Mouse (Mus musculus): ENCODE measurements around the gene Desi1. TPM values are rescaled to one million over a fixed set of nuclear protein-coding genes. Genes with fewer than 3 reads are reported as not detected.
A peak's percentile ranks its signal among the peaks of the same experiment; 100 is the strongest.

Gene Desi1
- polyA plus RNA-seq, 1 experiment from 2014 or later, result 19.8 TPM

DNA sequence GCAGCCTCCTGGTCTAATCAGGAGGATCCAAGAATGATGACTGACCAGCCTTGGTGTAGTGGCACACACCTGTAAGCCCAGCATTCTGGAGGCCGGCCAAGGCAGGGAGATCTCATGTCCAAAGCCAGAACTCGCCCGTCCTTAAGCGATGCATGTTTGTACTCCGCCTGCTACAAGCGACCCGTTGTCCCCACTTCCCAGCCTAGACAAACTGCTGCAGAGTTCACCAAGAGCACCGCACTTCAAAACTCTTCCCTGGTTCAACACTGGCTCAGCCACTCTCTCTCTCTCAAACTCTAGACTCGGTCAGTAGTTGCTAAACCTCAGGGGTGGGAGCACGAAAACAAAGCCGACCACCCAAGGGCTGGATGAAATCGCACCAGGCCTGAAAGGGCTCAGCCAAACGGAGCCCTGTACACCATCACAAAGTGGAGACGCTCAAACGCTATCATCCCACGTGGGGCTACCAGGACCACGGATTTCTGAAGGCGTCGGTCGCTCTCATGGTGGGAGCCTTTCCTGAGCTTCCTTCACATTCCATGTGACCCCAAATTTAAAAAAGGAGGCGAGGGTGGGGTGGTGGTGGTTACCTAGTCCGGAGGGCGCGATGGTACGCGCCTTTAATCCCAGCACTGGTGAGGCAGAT, 12.7 kb upstream of the Desi1 start:
- Histone ChIP-seq H3K27me3 (replicated peaks) (no peaks in the 10 kb centered on the region), H3K9ac (peak overlapping the region; percentile 88), H3K4me2 (replicated peaks) (peak overlapping the region; percentile 78), H3K4me3 (replicated peaks) (peak overlapping the region; percentile 96), H3K9me3 (no peaks in the 10 kb centered on the region), H3K4me1 (replicated peaks) (peaks cover 8% of the 10 kb centered on the region; the same call in 1 of the 2 replicates), H3K36me3 (no peaks in the 10 kb centered on the region), H3K27ac (peak overlapping the region; percentile 90; the same call in 1 of the 2 replicates)
- WGBS, result 2% methylated on average over 26 of the region's 26 CpGs
- peak; percentile 42 for ATAC-seq

DNA sequence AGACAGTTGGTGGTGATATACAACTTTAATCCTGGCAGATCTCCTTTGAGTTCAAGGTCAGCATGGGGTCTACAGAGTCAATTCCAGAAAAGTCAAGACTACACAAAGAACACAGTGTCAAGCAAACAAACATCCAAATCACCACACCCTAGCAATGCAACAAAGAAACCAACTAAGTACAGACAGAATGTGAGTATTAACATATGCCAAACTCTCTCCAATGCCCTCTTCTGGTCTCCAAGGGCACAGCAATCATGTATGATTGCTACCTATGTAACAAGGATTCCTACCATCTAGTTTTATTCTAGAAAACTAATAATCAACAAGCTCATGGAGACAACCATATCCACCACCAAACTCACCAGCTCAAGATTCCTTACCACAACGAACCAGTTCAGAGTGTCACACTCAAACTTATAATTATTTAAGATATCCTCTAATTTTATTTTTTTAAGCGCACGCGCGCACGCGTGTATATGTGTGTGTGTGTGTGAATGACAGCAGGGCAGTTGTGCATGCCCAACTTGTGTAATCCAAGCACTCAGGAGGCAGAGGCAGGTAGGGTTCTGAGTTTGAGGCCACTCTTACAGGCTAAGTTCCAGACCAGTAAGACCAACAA, 10.6 kb upstream of the Desi1 start:
- Histone ChIP-seq H3K27ac (no peak overlapping the region), H3K36me3 (peaks cover 12% of the 10 kb centered on the region), H3K9ac (no peak overlapping the region), H3K9me3 (no peaks in the 10 kb centered on the region), H3K4me2 (replicated peaks) (no peak overlapping the region), H3K4me1 (replicated peaks) (peaks cover 8% of the 10 kb centered on the region; the same call in 1 of the 2 replicates), H3K4me3 (replicated peaks) (no peak overlapping the region), H3K27me3 (replicated peaks) (no peaks in the 10 kb centered on the region)
- ATAC-seq, result no peak
- WGBS, result 97% methylated on average over 7 of the region's 7 CpGs

DNA sequence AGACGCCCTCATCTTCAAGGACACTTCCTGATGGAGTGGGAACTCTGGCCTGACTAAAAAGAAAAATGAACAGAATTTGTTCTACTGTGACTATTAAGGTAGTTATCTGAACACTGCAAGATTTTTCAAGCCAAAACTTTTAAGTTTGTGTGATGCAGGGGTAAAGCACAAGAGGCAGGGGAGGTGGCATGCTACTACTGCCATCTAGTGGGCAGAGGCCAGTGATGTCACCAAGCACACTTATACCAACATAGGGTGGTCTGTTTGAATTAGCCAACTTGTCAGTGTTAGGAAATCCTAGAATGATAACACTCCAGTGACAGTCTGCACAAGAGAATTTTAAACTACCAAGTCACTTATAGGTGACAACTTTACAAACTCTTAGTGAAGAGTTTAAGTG, 7.0 kb upstream of the Desi1 start:
- ATAC-seq, result 0 out of 2 replicates have a peak, but pooled peaks have one; percentile 56
- H3K4me2 ChIP-seq (replicated peaks), result no peak overlapping the region
- H3K9me3 ChIP-seq, result no peaks in the 10 kb centered on the region
- WGBS, result 94% methylated on average over 1 of the region's 1 CpGs
- H3K36me3 ChIP-seq, result peaks cover 19% of the 10 kb centered on the region
- no peak overlapping the region for H3K4me3 ChIP-seq (replicated peaks)
- H3K4me1 ChIP-seq (replicated peaks), result no peaks in the 10 kb centered on the region
- no peak overlapping the region for H3K27ac ChIP-seq
- no peak overlapping the region for H3K9ac ChIP-seq
- no peaks in the 10 kb centered on the region for H3K27me3 ChIP-seq (replicated peaks)

DNA sequence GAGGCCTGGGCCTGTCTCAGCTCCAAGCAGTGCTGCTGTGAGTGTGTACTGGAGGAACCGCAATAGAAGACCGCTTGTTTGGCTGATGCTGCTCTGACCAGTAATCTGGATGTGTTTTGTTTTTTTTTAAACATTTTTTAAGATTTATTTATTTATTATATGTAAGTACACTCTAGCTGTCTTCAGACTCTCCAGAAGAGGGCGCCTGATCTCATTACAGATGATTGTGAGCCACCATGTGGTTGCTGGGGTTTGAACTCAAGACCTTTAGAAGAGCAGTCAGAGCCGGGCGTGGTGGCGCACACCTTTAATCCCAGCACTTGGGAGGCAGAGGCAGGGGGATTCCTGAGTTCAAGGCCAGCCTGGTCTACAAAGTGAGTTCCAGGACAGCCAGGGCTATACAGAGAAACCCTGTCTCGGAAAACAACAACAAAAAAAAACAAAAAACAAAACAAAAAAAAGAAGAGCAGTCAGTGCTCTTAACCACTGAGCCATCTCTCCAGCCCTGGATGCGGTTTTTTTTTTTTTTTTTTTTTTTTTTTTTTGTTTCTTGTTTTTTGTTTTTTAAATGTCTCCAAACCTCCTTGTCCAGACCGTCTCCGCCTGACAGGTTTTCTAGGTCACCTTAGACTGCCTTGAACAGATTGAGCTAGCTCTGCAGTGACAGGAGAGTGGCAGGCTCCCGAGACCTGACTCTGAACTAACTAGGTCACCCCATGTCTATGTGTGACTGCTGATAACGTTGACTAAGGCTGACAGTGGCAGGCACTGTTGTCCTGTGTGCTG, 2.4 kb upstream of the Desi1 start:
- Histone ChIP-seq H3K4me3 (replicated peaks) (no peak overlapping the region), H3K9ac (no peak overlapping the region), H3K36me3 (peaks cover 21% of the 10 kb centered on the region), H3K27me3 (replicated peaks) (no peaks in the 10 kb centered on the region), H3K4me1 (replicated peaks) (no peaks in the 10 kb centered on the region), H3K27ac (no peak overlapping the region), H3K9me3 (no peaks in the 10 kb centered on the region), H3K4me2 (replicated peaks) (no peak overlapping the region)
- no peak for ATAC-seq
- WGBS, result 79% methylated on average over 12 of the region's 12 CpGs

DNA sequence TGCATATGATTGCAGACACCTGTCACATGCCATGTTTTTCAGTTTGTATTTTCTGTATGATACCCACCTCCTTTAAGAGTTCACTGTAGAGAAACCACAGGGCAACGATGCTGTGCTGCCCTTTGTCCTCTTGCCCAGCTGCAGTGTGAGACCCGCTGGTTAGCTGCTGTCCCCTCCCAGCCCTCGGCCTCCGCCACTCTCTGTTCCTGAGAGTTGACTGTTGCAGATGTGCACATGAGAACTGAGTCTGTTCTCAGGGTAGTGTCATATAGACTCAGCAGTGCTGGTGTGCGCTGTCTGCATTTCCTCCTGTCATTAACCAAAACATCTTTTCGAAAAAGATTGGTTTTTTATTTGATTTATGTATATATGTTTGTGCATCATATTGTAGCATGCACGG, 1.3 kb downstream of the Desi1 start:
- Histone ChIP-seq H3K4me1 (replicated peaks) (no peaks in the 10 kb centered on the region), H3K4me2 (replicated peaks) (no peak overlapping the region), H3K4me3 (replicated peaks) (no peak overlapping the region), H3K27ac (no peak overlapping the region), H3K9me3 (no peaks in the 10 kb centered on the region), H3K27me3 (replicated peaks) (no peaks in the 10 kb centered on the region), H3K9ac (no peak overlapping the region), H3K36me3 (peaks cover 15% of the 10 kb centered on the region)
- WGBS, result 89% methylated on average over 7 of the region's 7 CpGs
- ATAC-seq, result no peak

DNA sequence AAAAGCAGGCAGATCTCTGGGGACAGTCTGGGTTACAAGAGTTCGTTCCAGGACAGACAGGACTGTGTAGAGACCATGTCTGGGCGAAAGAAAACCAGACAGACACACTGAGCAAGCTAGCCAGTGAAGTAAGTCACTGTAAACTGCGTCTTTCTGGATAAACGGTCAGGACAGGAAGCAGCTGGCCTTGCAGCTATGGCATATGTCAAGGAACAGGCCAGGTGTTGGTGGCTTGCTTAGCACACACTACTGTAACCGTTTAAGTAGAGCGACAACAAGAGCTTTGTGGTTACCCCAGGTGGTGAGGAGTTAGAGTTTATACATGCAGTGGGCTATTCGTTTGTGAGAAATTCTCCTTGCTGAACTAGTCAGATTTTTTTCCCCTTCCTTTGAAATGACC, 5.9 kb downstream of the Desi1 start:
- H3K36me3 ChIP-seq, result peaks cover 44% of the 10 kb centered on the region
- no peak for ATAC-seq

DNA sequence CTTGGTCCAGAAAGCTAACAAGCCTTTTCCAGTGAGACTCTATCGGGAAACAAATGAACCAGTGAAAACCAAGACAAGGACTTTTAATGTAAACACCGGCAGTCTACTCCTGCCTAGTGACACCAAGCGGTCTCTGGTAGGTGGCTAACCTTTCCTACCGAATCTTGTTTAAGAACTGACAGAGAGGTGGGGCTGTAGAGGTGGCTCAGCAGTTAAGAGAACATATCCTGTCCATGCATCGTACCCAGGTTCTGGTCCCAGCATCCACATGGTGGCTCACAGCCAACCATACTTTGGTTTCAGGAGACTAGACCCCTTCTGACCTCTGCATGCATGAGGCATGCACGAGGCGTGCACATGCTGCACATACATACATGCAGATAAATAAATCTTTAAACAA, 6.4 kb downstream of the Desi1 start:
- Histone ChIP-seq H3K9ac (no peak overlapping the region), H3K36me3 (peaks cover 44% of the 10 kb centered on the region), H3K27me3 (replicated peaks) (no peaks in the 10 kb centered on the region), H3K27ac (no peak overlapping the region), H3K4me3 (replicated peaks) (no peak overlapping the region), H3K4me1 (replicated peaks) (no peaks in the 10 kb centered on the region), H3K4me2 (replicated peaks) (no peak overlapping the region), H3K9me3 (no peaks in the 10 kb centered on the region)
- 87% methylated on average over 7 of the region's 7 CpGs for WGBS
- no peak for ATAC-seq

More for the DNA sequence above, 5.9 kb downstream of the Desi1 start:
- Histone ChIP-seq H3K9me3 (no peaks in the 10 kb centered on the region), H3K4me2 (replicated peaks) (no peak overlapping the region), H3K27ac (no peak overlapping the region), H3K4me3 (replicated peaks) (no peak overlapping the region), H3K4me1 (replicated peaks) (no peaks in the 10 kb centered on the region), H3K27me3 (replicated peaks) (no peaks in the 10 kb centered on the region), H3K9ac (no peak overlapping the region)
- 75% methylated on average over 7 of the region's 7 CpGs for WGBS

DNA sequence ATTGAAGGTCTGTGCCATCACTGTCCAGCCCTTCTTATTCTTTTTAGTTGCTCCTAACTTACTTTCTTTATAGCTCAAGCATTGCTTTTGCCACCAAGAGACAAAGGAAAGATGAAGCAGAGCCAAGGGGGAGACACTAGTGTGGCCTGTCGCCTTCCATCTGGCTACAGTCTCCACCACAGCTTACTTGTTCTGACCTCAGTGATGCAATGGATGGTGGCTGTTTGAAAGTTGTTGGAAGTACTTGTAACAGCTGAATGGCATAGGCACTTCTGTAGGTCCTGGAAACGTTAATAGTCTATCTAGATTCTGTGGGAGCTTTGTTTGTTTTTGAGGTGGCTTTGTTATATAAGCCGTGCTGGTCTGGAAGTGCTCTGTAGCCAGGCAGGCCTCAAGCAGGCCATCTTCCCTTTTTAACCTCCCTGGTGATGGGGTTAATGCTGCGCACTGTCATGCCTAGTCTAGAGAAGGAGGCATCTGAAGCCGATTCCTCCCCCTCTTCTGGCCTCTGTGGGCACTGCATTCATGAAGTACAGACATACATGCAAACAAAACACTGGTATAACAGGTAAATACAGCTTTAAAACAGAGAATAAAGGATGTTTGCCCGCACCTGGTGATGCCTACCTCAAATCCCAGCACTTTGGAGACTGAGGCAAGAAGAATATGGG, 9.6 kb downstream of the Desi1 start:
- H3K36me3 ChIP-seq, result peaks cover 36% of the 10 kb centered on the region
- H3K27ac ChIP-seq, result no peak overlapping the region
- H3K4me1 ChIP-seq (replicated peaks), result no peaks in the 10 kb centered on the region
- H3K27me3 ChIP-seq (replicated peaks), result no peaks in the 10 kb centered on the region
- H3K9me3 ChIP-seq, result no peaks in the 10 kb centered on the region
- no peak for ATAC-seq
- H3K4me3 ChIP-seq (replicated peaks), result no peak overlapping the region
- H3K4me2 ChIP-seq (replicated peaks), result no peak overlapping the region
- no peak overlapping the region for H3K9ac ChIP-seq
- WGBS, result 83% methylated on average over 6 of the region's 6 CpGs

DNA sequence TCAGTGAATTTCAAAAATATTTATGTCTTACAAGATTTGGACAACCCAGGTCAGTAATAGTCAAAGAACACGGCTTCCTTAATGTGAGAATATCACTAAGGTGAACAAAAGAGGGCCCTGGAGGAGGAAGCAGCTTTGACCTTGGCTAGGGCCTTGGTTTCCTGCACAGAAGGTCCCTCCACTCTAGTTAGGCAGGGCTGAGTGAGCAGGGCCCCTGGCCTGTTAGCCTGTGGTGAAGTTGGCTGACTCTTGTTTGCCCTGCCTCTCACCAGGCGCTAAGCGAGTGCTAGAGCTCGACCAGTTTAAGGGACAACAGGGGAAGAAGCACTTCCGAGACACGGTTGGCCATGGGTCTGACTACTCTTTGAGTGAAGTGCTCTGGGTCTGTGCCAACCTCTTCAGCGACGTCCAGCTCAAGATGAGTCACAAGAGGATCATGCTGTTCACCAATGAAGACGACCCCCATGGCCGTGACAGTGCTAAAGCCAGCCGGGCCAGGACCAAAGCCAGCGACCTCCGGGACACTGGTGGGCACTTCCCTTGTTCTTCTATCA, 11.1 kb downstream of the Desi1 start:
- peaks cover 36% of the 10 kb centered on the region for H3K36me3 ChIP-seq
- H3K4me2 ChIP-seq (replicated peaks), result no peak overlapping the region
- no peaks in the 10 kb centered on the region for H3K27me3 ChIP-seq (replicated peaks)
- no peaks in the 10 kb centered on the region for H3K9me3 ChIP-seq
- H3K4me3 ChIP-seq (replicated peaks), result no peak overlapping the region
- ATAC-seq, result no peak
- 84% methylated on average over 13 of the region's 13 CpGs for WGBS
- H3K9ac ChIP-seq, result no peak overlapping the region
- no peak overlapping the region for H3K27ac ChIP-seq
- H3K4me1 ChIP-seq (replicated peaks), result no peaks in the 10 kb centered on the region

DNA sequence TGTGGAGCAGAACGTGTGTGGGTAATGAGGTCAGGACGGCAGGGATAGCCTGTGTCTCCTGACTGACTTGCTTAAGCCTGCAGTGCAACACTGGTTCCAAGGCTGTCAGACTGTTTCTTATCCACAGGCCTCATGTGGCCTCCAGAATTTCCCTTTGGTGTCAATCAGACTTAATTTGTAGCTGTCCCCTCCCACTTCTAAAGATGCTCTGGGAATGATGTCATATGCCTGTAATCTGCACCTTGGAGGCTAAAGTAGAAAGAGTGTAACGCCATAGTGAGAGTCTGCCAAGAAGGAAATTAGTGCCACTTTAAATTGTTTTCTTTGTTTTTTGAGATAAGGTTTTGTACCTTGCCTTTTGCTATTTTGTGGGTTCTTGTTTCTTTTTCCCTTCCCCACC, 14.4 kb downstream of the Desi1 start:
- peaks cover 11% of the 10 kb centered on the region for H3K36me3 ChIP-seq
- no peak overlapping the region for H3K4me3 ChIP-seq (replicated peaks)
- no peak for ATAC-seq
- no peak overlapping the region for H3K4me2 ChIP-seq (replicated peaks)
- 78% methylated on average over 3 of the region's 3 CpGs for WGBS
- H3K27ac ChIP-seq, result no peak overlapping the region
- H3K27me3 ChIP-seq (replicated peaks), result no peaks in the 10 kb centered on the region
- peaks cover 15% of the 10 kb centered on the region for H3K4me1 ChIP-seq (replicated peaks)
- no peaks in the 10 kb centered on the region for H3K9me3 ChIP-seq
- no peak overlapping the region for H3K9ac ChIP-seq

DNA sequence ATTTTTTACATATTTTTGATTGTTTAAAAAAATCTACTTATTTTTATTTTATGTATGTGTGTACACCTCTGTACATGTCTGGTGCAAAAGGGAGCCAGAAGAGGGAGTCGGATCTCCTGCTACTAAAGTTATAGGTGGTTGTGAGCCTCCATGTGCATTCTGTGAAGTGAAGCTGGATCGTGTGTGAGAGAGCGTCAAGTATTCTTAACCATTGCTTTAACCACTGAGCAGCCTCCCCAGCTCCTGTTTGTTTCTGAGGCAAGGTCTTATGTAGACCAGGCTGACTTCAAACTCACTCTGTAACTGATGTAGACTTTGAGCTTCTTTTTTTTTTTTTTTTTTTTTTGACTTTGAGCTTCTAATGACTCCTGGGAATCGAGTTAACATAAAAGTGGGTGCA, 16.2 kb downstream of the Desi1 start:
- Histone ChIP-seq H3K4me3 (replicated peaks) (no peak overlapping the region), H3K27me3 (replicated peaks) (no peaks in the 10 kb centered on the region), H3K9ac (no peak overlapping the region), H3K4me1 (replicated peaks) (peaks cover 19% of the 10 kb centered on the region), H3K4me2 (replicated peaks) (no peak overlapping the region; the same call in 1 of the 2 replicates), H3K9me3 (no peaks in the 10 kb centered on the region), H3K36me3 (no peaks in the 10 kb centered on the region), H3K27ac (no peak overlapping the region)
- ATAC-seq, result no peak
- 73% methylated on average over 4 of the region's 4 CpGs for WGBS

DNA sequence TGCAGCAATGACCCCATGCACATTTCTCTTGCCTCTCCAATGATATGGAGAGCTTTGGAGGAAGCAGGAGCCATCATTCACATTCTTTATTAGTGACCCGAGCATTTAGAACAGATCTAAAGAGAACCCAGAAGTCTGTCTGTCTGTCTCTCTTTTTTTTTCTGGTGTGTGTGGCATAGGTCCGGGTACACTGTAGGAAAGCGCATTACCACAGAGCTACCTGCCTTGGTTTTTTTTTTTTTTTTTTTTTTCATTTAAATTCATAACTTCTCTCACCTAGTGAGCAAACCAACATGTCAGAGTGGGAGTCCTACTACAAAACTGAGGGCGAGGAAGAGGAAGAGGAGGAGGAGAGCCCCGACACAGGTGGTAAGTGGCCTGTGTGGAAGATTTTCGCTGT, 16.8 kb downstream of the Desi1 start:
- H3K4me2 ChIP-seq (replicated peaks), result peak overlapping the region; percentile 83
- H3K4me1 ChIP-seq (replicated peaks), result peaks cover 19% of the 10 kb centered on the region
- H3K27me3 ChIP-seq (replicated peaks), result no peaks in the 10 kb centered on the region
- peak overlapping the region; percentile 72 for H3K27ac ChIP-seq
- 15% methylated on average over 6 of the region's 6 CpGs for WGBS
- H3K9me3 ChIP-seq, result no peaks in the 10 kb centered on the region
- ATAC-seq, result no peak
- peak overlapping the region; percentile 64 for H3K9ac ChIP-seq
- H3K4me3 ChIP-seq (replicated peaks), result peak overlapping the region; percentile 66
- H3K36me3 ChIP-seq, result no peaks in the 10 kb centered on the region
